Mouse (Mus musculus) thymus, adult 18-20 months (tissue): ENCODE data around the gene AC141477.1.

ENCODE experiments used
- DNase-seq, 2 experiments: peaks; one replicate each; pipeline ENCODE4 v3.0.0; 2022; ENCODE audit warnings: mixed read lengths in 2 of 2

Gene AC141477.1

GRCm38 (mm10) chr10:76440281-76440680, at the start of gene AC141477.1:
Gene AC141477.1, minus strand, starts transcription at chr10:76440444.
- no peak for DNase-seq

GRCm38 (mm10) chr10:76489205-76489604, 49.0 kb upstream of the AC141477.1 start:
- no peak for DNase-seq

- DNase-seq, result no peak
These were observed 48.0 kb upstream of the AC141477.1 start for GRCm38 (mm10) chr10:76488265-76488664.

- no peak for DNase-seq
These were observed 46.1 kb upstream of the AC141477.1 start for GRCm38 (mm10) chr10:76486302-76486701.

- DNase-seq, result no peak
These were observed 41.2 kb upstream of the AC141477.1 start for GRCm38 (mm10) chr10:76481480-76481879.

GRCm38 (mm10) chr10:76480851-76481250, 40.6 kb upstream of the AC141477.1 start:
- DNase-seq, result no peak

- no peak for DNase-seq
These were observed 33.5 kb upstream of the AC141477.1 start for GRCm38 (mm10) chr10:76473759-76474158.

- peak; percentile 67 to 70 for DNase-seq
These were observed 28.2 kb upstream of the AC141477.1 start, which contains the start of the genes Mcm3ap and Ybey for GRCm38 (mm10) chr10:76468203-76469162. Gene Mcm3ap, plus strand, starts transcription at chr10:76468927. Gene Ybey, minus strand, starts transcription at chr10:76469114.

- no peak for DNase-seq
These were observed 22.5 kb upstream of the AC141477.1 start for GRCm38 (mm10) chr10:76462721-76463120.

- DNase-seq, result no peak
These were observed 22.1 kb upstream of the AC141477.1 start for GRCm38 (mm10) chr10:76462312-76462711.

- no peak for DNase-seq
These were observed 21.0 kb upstream of the AC141477.1 start for GRCm38 (mm10) chr10:76461255-76461654.

GRCm38 (mm10) chr10:76455289-76455688, 15.0 kb upstream of the AC141477.1 start:
- DNase-seq, result no peak

- no peak for DNase-seq
These were observed 8.6 kb upstream of the AC141477.1 start, which contains the start of gene 2610028H24Rik for GRCm38 (mm10) chr10:76448851-76449250. Gene 2610028H24Rik, plus strand, starts transcription at chr10:76449081.

GRCm38 (mm10) chr10:76447406-76448229, 7.4 kb upstream of the AC141477.1 start:
- DNase-seq, result no peak

- no peak for DNase-seq
These were observed 5.9 kb upstream of the AC141477.1 start for GRCm38 (mm10) chr10:76445996-76446681.

- peak; percentile 94 to 96 for DNase-seq
These were observed 2.2 kb upstream of the AC141477.1 start, which contains the start of gene Pcnt for GRCm38 (mm10) chr10:76442178-76443088. Gene Pcnt, minus strand, starts transcription at chr10:76442786.

- no peak for DNase-seq
These were observed 945 bp downstream of the AC141477.1 start for GRCm38 (mm10) chr10:76439107-76439890.

GRCm38 (mm10) chr10:76433925-76434324, 6.3 kb downstream of the AC141477.1 start:
- DNase-seq, result no peak

GRCm38 (mm10) chr10:76425674-76426073, 14.6 kb downstream of the AC141477.1 start:
- DNase-seq, result no peak

- DNase-seq, result no peak
These were observed 23.4 kb downstream of the AC141477.1 start for GRCm38 (mm10) chr10:76416811-76417210.
